Mouse (Mus musculus): ENCODE results near the gene Trabd2b. TPM values are rescaled to one million over a fixed set of nuclear protein-coding genes. Genes with fewer than 3 reads are reported as not detected.

The Trabd2b gene
- polyA plus RNA-seq, 1 experiment, result 4.8 TPM

DNA sequence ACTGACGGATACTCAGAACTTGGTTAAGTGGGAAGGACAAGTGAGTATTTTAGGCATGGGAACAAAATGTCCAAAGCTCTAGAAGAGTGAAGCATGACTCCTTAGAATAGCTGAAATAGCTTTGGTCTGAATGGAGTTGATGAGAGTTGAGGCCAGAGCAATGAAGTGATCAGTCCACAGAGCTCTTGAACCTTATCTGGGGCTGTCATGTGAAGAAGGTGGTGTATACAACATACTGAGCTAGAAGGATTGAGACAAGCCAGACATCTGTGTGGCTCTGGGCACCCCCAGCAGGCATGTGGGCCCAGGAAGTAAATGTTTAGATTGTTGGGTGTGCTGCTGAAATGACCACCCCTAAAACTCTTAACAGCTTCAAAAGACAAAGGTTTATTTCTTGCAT, 94.5 kb downstream of the Trabd2b start:
- TF ChIP-seq POLR2A (IDR thresholded peaks at IDR 0.05; ENCODE audit: borderline replicate concordance, insufficient read depth, low read length) (no peak), CTCF (IDR thresholded peaks at IDR 0.05; ENCODE audit: borderline replicate concordance, insufficient read depth, low read depth, low read length) (no peak)
- Histone ChIP-seq H3K4me3 (replicated peaks; ENCODE audit: insufficient read depth, low read depth, low read length) (no peak overlapping the region), H3K27ac (ENCODE audit: insufficient read depth, low read length) (no peak overlapping the region), H3K4me1 (ENCODE audit: control insufficient read depth, insufficient read depth, low read length) (peaks cover 8% of the 10 kb centered on the region), H3K27me3 (ENCODE audit: control insufficient read depth, insufficient read depth, low read length) (no peaks in the 10 kb centered on the region)
- DNase-seq, result no peak
- WGBS, result 88% methylated on average over 1 of the region's 1 CpGs

DNA sequence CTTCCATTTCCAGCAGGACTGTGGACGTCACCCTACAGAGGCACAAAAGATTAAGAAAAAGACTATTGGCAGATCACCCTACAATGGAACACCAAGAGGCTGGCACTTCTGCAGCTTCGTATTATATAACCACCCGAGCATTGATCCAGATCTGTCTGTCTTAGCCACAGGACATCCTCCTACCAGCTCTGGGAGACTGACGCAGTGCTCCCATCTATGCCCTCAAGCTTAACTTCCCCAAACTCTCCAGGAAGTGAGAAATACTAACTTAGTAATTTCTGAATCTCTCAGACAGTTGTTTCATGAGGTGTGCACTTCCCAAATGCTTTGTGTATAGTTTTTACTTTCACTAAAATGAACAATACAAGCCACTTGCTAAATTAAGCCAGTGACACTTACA, 95.1 kb downstream of the Trabd2b start:
- Histone ChIP-seq H3K27me3 (ENCODE audit: control insufficient read depth, insufficient read depth, low read length) (no peaks in the 10 kb centered on the region), H3K27ac (ENCODE audit: insufficient read depth, low read length) (no peak overlapping the region), H3K4me1 (ENCODE audit: control insufficient read depth, insufficient read depth, low read length) (peaks cover 8% of the 10 kb centered on the region), H3K4me3 (replicated peaks; ENCODE audit: insufficient read depth, low read depth, low read length) (no peak overlapping the region)
- no peak for DNase-seq
- TF ChIP-seq POLR2A (IDR thresholded peaks at IDR 0.05; ENCODE audit: borderline replicate concordance, insufficient read depth, low read length) (no peak), CTCF (IDR thresholded peaks at IDR 0.05; ENCODE audit: borderline replicate concordance, insufficient read depth, low read depth, low read length) (no peak)
- WGBS, result 80% methylated on average over 4 of the region's 4 CpGs

DNA sequence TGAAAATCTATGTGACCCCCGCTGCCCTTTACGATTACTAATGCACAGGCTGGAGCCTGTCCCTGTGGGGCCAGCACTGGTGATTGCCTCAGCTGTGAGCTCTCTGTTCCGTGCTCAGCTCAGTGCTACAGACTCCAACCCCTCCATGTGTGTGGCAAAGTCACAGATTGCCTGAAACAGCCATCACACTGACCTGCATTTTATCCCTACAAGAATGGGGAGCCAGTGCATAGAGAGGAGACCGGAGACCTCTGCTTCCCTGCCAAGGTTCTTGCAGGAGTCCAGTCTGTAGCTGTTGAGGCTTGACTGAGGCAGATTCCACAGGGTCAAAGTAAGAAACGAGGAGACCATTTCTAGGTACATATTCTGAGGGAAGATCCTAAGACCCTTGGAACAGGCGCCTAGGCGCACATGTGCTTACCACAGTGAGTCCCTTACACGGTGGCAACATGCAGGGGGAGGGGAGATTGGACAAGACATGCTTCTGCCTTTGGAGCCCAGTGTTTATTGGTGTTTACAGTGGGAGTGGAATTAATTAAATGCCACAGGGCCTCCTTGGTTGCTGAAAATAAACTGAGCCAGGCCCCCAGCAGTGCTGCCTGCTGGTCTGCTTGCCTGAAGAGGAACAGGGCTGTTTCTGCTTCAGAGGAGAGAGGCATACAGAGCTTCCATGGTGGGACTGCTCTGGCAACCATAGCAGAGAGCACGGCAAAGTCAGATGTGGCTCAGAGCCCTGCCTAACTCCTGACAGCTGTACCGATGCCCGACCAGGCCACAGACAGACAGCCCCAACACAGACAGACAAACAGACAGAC, 97.9 kb downstream of the Trabd2b start:
- no peak overlapping the region for H3K4me3 ChIP-seq (replicated peaks; ENCODE audit: insufficient read depth, low read depth, low read length)
- no peak for TF ChIP-seq POLR2A (IDR thresholded peaks at IDR 0.05; ENCODE audit: borderline replicate concordance, insufficient read depth, low read length)
- no peak for TF ChIP-seq CTCF (IDR thresholded peaks at IDR 0.05; ENCODE audit: borderline replicate concordance, insufficient read depth, low read depth, low read length)
- no peak overlapping the region for H3K27ac ChIP-seq (ENCODE audit: insufficient read depth, low read length)
- WGBS, result 23% methylated on average over 11 of the region's 11 CpGs
- peak in 1 of 2 experiments; percentile 9 for DNase-seq
- peaks cover 8% of the 10 kb centered on the region for H3K4me1 ChIP-seq (ENCODE audit: control insufficient read depth, insufficient read depth, low read length)
- no peaks in the 10 kb centered on the region for H3K27me3 ChIP-seq (ENCODE audit: control insufficient read depth, insufficient read depth, low read length)

DNA sequence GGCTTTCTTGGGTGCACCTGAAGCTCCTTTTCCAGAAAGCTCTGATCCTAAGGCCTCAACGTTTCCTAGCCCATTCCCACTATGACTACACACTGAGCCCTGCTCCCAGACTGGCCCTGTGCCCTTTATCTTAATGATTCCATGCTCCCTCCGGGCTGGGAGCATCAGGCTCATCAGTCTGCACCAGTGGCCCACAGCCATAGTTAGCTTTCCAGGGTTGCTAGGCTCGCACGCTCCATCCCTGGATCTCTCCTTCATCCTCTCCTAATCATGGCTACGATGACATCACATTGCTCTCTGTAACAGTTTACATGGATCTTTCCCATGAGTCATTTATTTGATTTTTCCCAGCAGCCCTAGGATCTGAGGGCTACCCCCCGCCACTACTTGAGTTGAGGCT, 103.1 kb downstream of the Trabd2b start:
- H3K4me3 ChIP-seq (replicated peaks; ENCODE audit: insufficient read depth, low read depth, low read length), result no peak overlapping the region
- TF ChIP-seq POLR2A (IDR thresholded peaks at IDR 0.05; ENCODE audit: borderline replicate concordance, insufficient read depth, low read length), result no peak
- no peak for TF ChIP-seq CTCF (IDR thresholded peaks at IDR 0.05; ENCODE audit: borderline replicate concordance, insufficient read depth, low read depth, low read length)
- 55% methylated on average over 6 of the region's 6 CpGs for WGBS
- H3K4me1 ChIP-seq (ENCODE audit: control insufficient read depth, insufficient read depth, low read length), result peaks cover 3% of the 10 kb centered on the region; the same call in 1 of the 2 replicates
- DNase-seq, result no peak
- no peaks in the 10 kb centered on the region for H3K27me3 ChIP-seq (ENCODE audit: control insufficient read depth, insufficient read depth, low read length)
- H3K27ac ChIP-seq (ENCODE audit: insufficient read depth, low read length), result no peak overlapping the region

DNA sequence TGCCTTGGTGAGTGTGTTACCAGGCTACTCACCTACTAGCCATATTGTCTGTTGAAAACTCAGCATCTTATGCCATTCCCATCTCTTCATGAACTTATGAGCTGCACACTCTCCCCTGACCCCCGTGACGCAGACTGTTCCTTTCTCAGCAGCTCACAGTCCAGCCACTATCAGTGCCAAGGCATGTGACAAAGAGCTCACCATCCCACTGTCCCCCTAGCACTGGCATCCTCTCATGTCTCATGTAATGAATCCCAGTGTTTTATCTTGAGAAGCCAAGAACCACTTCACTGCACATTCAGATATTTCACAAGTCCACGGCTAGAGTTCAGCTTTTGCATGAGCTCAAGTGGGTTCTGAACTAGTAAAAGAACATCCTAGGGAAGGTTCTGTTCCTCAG, 105.1 kb downstream of the Trabd2b start:
- WGBS, result 85% methylated on average over 3 of the region's 3 CpGs
- TF ChIP-seq CTCF (IDR thresholded peaks at IDR 0.05; ENCODE audit: borderline replicate concordance, insufficient read depth, low read depth, low read length), result no peak
- TF ChIP-seq POLR2A (IDR thresholded peaks at IDR 0.05; ENCODE audit: borderline replicate concordance, insufficient read depth, low read length), result no peak
- H3K4me1 ChIP-seq (ENCODE audit: control insufficient read depth, insufficient read depth, low read length), result no peaks in the 10 kb centered on the region
- H3K27me3 ChIP-seq (ENCODE audit: control insufficient read depth, insufficient read depth, low read length), result no peaks in the 10 kb centered on the region
- H3K27ac ChIP-seq (ENCODE audit: insufficient read depth, low read length), result no peak overlapping the region
- no peak for DNase-seq
- no peak overlapping the region for H3K4me3 ChIP-seq (replicated peaks; ENCODE audit: insufficient read depth, low read depth, low read length)

DNA sequence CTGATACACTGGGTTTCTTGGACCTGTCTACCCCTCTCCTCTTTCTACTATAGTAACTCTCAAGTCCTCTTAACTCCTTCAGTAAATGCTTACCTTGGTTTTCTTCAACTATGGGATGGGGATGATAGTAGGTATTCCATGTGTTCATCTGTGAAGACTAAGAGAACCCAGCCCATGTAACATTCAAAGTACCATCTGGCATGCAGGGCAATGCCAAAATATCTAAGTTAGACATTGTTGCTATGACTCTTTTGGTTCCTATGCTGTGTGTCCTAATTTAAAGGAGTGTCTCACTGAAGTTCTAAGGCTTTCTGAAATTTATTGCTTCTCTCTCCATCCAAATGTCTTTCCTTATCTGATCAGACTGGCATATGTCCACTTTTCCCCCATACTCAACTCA, 106.6 kb downstream of the Trabd2b start:
- Histone ChIP-seq H3K27ac (ENCODE audit: insufficient read depth, low read length) (no peak overlapping the region), H3K27me3 (ENCODE audit: control insufficient read depth, insufficient read depth, low read length) (no peaks in the 10 kb centered on the region), H3K4me3 (replicated peaks; ENCODE audit: insufficient read depth, low read depth, low read length) (no peak overlapping the region), H3K4me1 (ENCODE audit: control insufficient read depth, insufficient read depth, low read length) (no peaks in the 10 kb centered on the region)
- TF ChIP-seq CTCF (IDR thresholded peaks at IDR 0.05; ENCODE audit: borderline replicate concordance, insufficient read depth, low read depth, low read length) (no peak), POLR2A (IDR thresholded peaks at IDR 0.05; ENCODE audit: borderline replicate concordance, insufficient read depth, low read length) (no peak)
- no peak for DNase-seq

DNA sequence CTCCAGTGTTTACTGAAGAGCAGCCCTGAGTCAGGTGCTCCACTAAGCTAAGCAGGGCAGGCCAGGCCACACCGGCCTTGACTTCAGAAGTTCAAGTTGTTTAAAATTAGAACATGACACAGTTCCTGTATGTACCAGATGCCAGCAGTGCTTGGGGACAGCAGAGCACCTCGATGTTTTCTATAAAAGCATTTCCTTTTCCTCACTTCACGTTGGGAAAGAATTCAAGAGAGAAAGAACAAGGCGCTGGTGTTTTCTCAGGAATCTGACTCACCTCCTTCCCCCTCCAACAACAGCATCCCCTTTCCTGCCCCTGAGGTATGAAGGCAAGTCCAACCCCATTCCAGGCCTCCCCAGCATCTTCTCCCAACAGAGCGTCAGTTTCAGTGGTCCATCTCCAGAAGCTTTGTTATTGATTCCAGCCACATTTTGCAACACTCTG, 108.8 kb downstream of the Trabd2b start:
- Histone ChIP-seq H3K4me1 (ENCODE audit: control insufficient read depth, insufficient read depth, low read length) (no peaks in the 10 kb centered on the region), H3K4me3 (replicated peaks; ENCODE audit: insufficient read depth, low read depth, low read length) (no peak overlapping the region), H3K27ac (ENCODE audit: insufficient read depth, low read length) (no peak overlapping the region; the same call in 1 of the 2 replicates), H3K27me3 (ENCODE audit: control insufficient read depth, insufficient read depth, low read length) (no peaks in the 10 kb centered on the region)
- TF ChIP-seq CTCF (IDR thresholded peaks at IDR 0.05; ENCODE audit: borderline replicate concordance, insufficient read depth, low read depth, low read length) (no peak), POLR2A (IDR thresholded peaks at IDR 0.05; ENCODE audit: borderline replicate concordance, insufficient read depth, low read length) (no peak)
- 76% methylated on average over 5 of the region's 5 CpGs for WGBS
- DNase-seq, result peak in 1 of 2 experiments; percentile 10

DNA sequence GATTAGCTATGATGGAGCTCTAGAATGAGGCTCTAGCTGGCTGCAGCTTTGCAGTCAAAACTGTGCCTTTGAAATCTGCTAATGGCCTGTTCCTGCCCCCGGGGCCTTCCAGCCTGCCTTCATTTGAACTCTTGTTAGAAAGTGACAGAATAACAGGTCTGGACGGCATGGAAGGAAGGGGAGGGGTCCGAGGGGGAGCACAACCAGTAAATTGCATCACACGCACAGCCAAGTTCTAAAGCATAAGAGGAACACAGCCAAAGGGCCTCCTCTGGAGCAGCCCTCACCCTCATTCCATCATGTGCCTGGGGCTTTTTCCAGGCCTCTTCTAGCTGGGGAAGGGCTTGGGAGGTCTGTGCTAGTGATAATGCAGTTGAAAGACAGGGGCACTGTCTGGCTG, 110.1 kb downstream of the Trabd2b start:
- Histone ChIP-seq H3K27ac (ENCODE audit: insufficient read depth, low read length) (no peak overlapping the region), H3K4me1 (ENCODE audit: control insufficient read depth, insufficient read depth, low read length) (no peaks in the 10 kb centered on the region)

More for the DNA sequence above, 110.1 kb downstream of the Trabd2b start:
- no peak for TF ChIP-seq CTCF (IDR thresholded peaks at IDR 0.05; ENCODE audit: borderline replicate concordance, insufficient read depth, low read depth, low read length)
- TF ChIP-seq POLR2A (IDR thresholded peaks at IDR 0.05; ENCODE audit: borderline replicate concordance, insufficient read depth, low read length), result no peak
- Histone ChIP-seq H3K4me3 (replicated peaks; ENCODE audit: insufficient read depth, low read depth, low read length) (no peak overlapping the region), H3K27me3 (ENCODE audit: control insufficient read depth, insufficient read depth, low read length) (no peaks in the 10 kb centered on the region)
- DNase-seq, result no peak
- 41% methylated on average over 4 of the region's 4 CpGs for WGBS
